Mouse (Mus musculus): Measurements from ENCODE around the gene Mgat5b. TPM values are rescaled to one million over a fixed set of nuclear protein-coding genes. Genes with fewer than 3 reads are reported as not detected.
A peak's percentile ranks its signal among the peaks of the same experiment; 100 is the strongest.

Gene Mgat5b
- total RNA-seq, 1 experiment = 7.1 TPM

GRCm38 (mm10) chr11:116882446-116882845, 36.2 kb upstream of the Mgat5b start:
- Histone ChIP-seq H3K36me3 (ENCODE audit: control insufficient read depth, insufficient read depth, low read length, poor library complexity, severe bottlenecking) (no peaks in the 10 kb centered on the region), H3K4me1 (ENCODE audit: control insufficient read depth in 2 of 2, insufficient read depth in 2 of 2, low read length in 2 of 2, poor library complexity in 1 of 2) (peaks cover 0 to 20% of the 10 kb centered on the region in 2 experiments; a peak in 3 of 4 replicates), H3K9ac (ENCODE audit: insufficient read depth, low read depth, low read length, poor library complexity, severe bottlenecking) (no peak overlapping the region), H3K9me3 (ENCODE audit: control insufficient read depth, insufficient read depth, low read depth, low read length) (no peaks in the 10 kb centered on the region), H3K27ac (ENCODE audit: insufficient read depth, low read depth, low read length, poor library complexity, severe bottlenecking) (no peak overlapping the region), H3K4me3 (ENCODE audit: insufficient read depth in 1 of 2, low read depth in 1 of 2, low read length in 2 of 2, poor library complexity in 1 of 2, severe bottlenecking in 1 of 2) (no peak overlapping the region)
- TF ChIP-seq CHD2 (IDR thresholded peaks at IDR 0.05; ENCODE audit: low read depth, low read length) (no peak), MAFK (IDR thresholded peaks at IDR 0.05; ENCODE audit: insufficient read depth, low read depth, low read length) (no peak), ZC3H11A (IDR thresholded peaks at IDR 0.05; ENCODE audit: borderline replicate concordance, low read depth, low read length) (no peak)
- in situ Hi-C loops (cut with MboI; ENCODE audit: low sequenced_read_pairs in 2 of 2, unreplicated experiment in 2 of 2) = no loop called here
- no peak for DNase-seq (ENCODE audit: low read depth, low spot score)

GRCm38 (mm10) chr11:116884061-116884460, 34.6 kb upstream of the Mgat5b start:
- in situ Hi-C loops (cut with MboI; ENCODE audit: low sequenced_read_pairs in 2 of 2, unreplicated experiment in 2 of 2) = no loop called here
- no peak for DNase-seq (ENCODE audit: low read depth, low spot score)
- Histone ChIP-seq H3K27ac (ENCODE audit: insufficient read depth, low read depth, low read length, poor library complexity, severe bottlenecking) (no peak overlapping the region), H3K4me3 (ENCODE audit: insufficient read depth in 1 of 2, low read depth in 1 of 2, low read length in 2 of 2, poor library complexity in 1 of 2, severe bottlenecking in 1 of 2) (no peak overlapping the region), H3K9me3 (ENCODE audit: control insufficient read depth, insufficient read depth, low read depth, low read length) (no peaks in the 10 kb centered on the region), H3K4me1 (ENCODE audit: control insufficient read depth in 2 of 2, insufficient read depth in 2 of 2, low read length in 2 of 2, poor library complexity in 1 of 2) (peaks cover 0 to 26% of the 10 kb centered on the region in 2 experiments; a peak in 3 of 4 replicates), H3K36me3 (ENCODE audit: control insufficient read depth, insufficient read depth, low read length, poor library complexity, severe bottlenecking) (no peaks in the 10 kb centered on the region), H3K9ac (ENCODE audit: insufficient read depth, low read depth, low read length, poor library complexity, severe bottlenecking) (no peak overlapping the region)
- no peak for TF ChIP-seq MAFK (IDR thresholded peaks at IDR 0.05; ENCODE audit: insufficient read depth, low read depth, low read length)
- TF ChIP-seq ZNF384 (IDR thresholded peaks at IDR 0.05; ENCODE audit: low read depth, low read length) = no peak
- no peak for TF ChIP-seq CHD2 (IDR thresholded peaks at IDR 0.05; ENCODE audit: low read depth, low read length)
- TF ChIP-seq ZC3H11A (IDR thresholded peaks at IDR 0.05; ENCODE audit: borderline replicate concordance, low read depth, low read length) = no peak
- no peak for TF ChIP-seq HCFC1 (IDR thresholded peaks at IDR 0.05; ENCODE audit: borderline replicate concordance, insufficient read depth, low read length)

- H3K9ac ChIP-seq (ENCODE audit: insufficient read depth, low read depth, low read length, poor library complexity, severe bottlenecking) = peak overlapping the region; percentile 70; the same call in 1 of the 2 replicates
- peak overlapping the region; percentile 29; the same call in 1 of the 2 replicates for H3K27ac ChIP-seq (ENCODE audit: insufficient read depth, low read depth, low read length, poor library complexity, severe bottlenecking)
- no peak for TF ChIP-seq HCFC1 (IDR thresholded peaks at IDR 0.05; ENCODE audit: borderline replicate concordance, insufficient read depth, low read length)
- TF ChIP-seq ZC3H11A (IDR thresholded peaks at IDR 0.05; ENCODE audit: borderline replicate concordance, low read depth, low read length) = peak; percentile 92
- H3K36me3 ChIP-seq (ENCODE audit: control insufficient read depth, insufficient read depth, low read length, poor library complexity, severe bottlenecking) = no peaks in the 10 kb centered on the region
- in situ Hi-C loops (cut with MboI; ENCODE audit: low sequenced_read_pairs in 2 of 2, unreplicated experiment in 2 of 2) = no loop called here
- peak; percentile 91 for DNase-seq (ENCODE audit: low read depth, low spot score)
- peaks cover 5 to 33% of the 10 kb centered on the region in 2 experiments for H3K4me1 ChIP-seq (ENCODE audit: control insufficient read depth in 2 of 2, insufficient read depth in 2 of 2, low read length in 2 of 2, poor library complexity in 1 of 2)
- H3K4me3 ChIP-seq (ENCODE audit: insufficient read depth in 1 of 2, low read depth in 1 of 2, low read length in 2 of 2, poor library complexity in 1 of 2, severe bottlenecking in 1 of 2) = peak overlapping the region; percentile 45 to 58
- H3K9me3 ChIP-seq (ENCODE audit: control insufficient read depth, insufficient read depth, low read depth, low read length) = no peaks in the 10 kb centered on the region
These were observed 33.1 kb upstream of the Mgat5b start for GRCm38 (mm10) chr11:116885275-116886151.

- no peak overlapping the region for H3K27ac ChIP-seq (ENCODE audit: insufficient read depth, low read depth, low read length, poor library complexity, severe bottlenecking)
- H3K9ac ChIP-seq (ENCODE audit: insufficient read depth, low read depth, low read length, poor library complexity, severe bottlenecking) = no peak overlapping the region
- TF ChIP-seq MAFK (IDR thresholded peaks at IDR 0.05; ENCODE audit: insufficient read depth, low read depth, low read length) = no peak
- no peak for TF ChIP-seq HCFC1 (IDR thresholded peaks at IDR 0.05; ENCODE audit: borderline replicate concordance, insufficient read depth, low read length)
- no peak for TF ChIP-seq CHD2 (IDR thresholded peaks at IDR 0.05; ENCODE audit: low read depth, low read length)
- TF ChIP-seq ZNF384 (IDR thresholded peaks at IDR 0.05; ENCODE audit: low read depth, low read length) = no peak
- no peak for TF ChIP-seq ZC3H11A (IDR thresholded peaks at IDR 0.05; ENCODE audit: borderline replicate concordance, low read depth, low read length)
- peaks cover 5 to 24% of the 10 kb centered on the region in 2 experiments for H3K4me1 ChIP-seq (ENCODE audit: control insufficient read depth in 2 of 2, insufficient read depth in 2 of 2, low read length in 2 of 2, poor library complexity in 1 of 2)
- no peak for DNase-seq (ENCODE audit: low read depth, low spot score)
- H3K36me3 ChIP-seq (ENCODE audit: control insufficient read depth, insufficient read depth, low read length, poor library complexity, severe bottlenecking) = no peaks in the 10 kb centered on the region
- in situ Hi-C loops (cut with MboI; ENCODE audit: low sequenced_read_pairs in 2 of 2, unreplicated experiment in 2 of 2) = no loop called here
- H3K4me3 ChIP-seq (ENCODE audit: insufficient read depth in 1 of 2, low read depth in 1 of 2, low read length in 2 of 2, poor library complexity in 1 of 2, severe bottlenecking in 1 of 2) = no peak overlapping the region
- no peaks in the 10 kb centered on the region for H3K9me3 ChIP-seq (ENCODE audit: control insufficient read depth, insufficient read depth, low read depth, low read length)
These were observed 31.5 kb upstream of the Mgat5b start for GRCm38 (mm10) chr11:116887136-116887535.

Measured in ES-E14 (cell line).